In genomic region chr8:78748701-78749100, GRCm38 (mm10) we compare ENCODE assay signal across 22 mouse cellular contexts.
DNase-seq lines count a peak whose midpoint lies in the region; ATAC-seq lines count a peak whose summit lies in the region.
"Had no signal": no experiment of that assay in that cellular context is flagged by ENCODE, and none has a peak within 500 bp of the region (broad histone marks: within the 10 kb centered on the region; RNA-seq: fewer than 3 reads in every experiment).

No protein-coding gene starts in this region.

- H3K27ac ChIP-seq in intestine, embryonic 14.5 days (ENCODE audit: low read depth): no peak overlapping the region
- no peak overlapping the region for H3K27ac ChIP-seq in intestine, embryonic 15.5 days
- no peak overlapping the region for H3K27ac ChIP-seq in embryonic facial prominence, embryonic 10.5 days (replicated peaks)
- H3K27ac ChIP-seq in embryonic facial prominence, embryonic 12.5 days: 0 out of 2 replicates have a peak overlapping the region, but pooled peaks have one; percentile 5
- H3K27ac ChIP-seq: forebrain, embryonic 10.5 days; forebrain, embryonic 13.5 days; heart, embryonic 13.5 days; hindbrain, embryonic 12.5 days; hindbrain, embryonic 15.5 days had no signal

- H3K27me3 ChIP-seq in intestine, embryonic 14.5 days (replicated peaks; ENCODE audit: control insufficient read depth, insufficient read depth, low read length): no peaks in the 10 kb centered on the region
- no peaks in the 10 kb centered on the region for H3K27me3 ChIP-seq in intestine, embryonic 15.5 days (replicated peaks)
- H3K27me3 ChIP-seq in embryonic facial prominence, embryonic 10.5 days (replicated peaks; ENCODE audit: low read depth, poor library complexity, severe bottlenecking): no peaks in the 10 kb centered on the region
- H3K27me3 ChIP-seq in embryonic facial prominence, embryonic 12.5 days: no peaks in the 10 kb centered on the region
- H3K27me3 ChIP-seq: forebrain, embryonic 13.5 days; heart, embryonic 13.5 days; hindbrain, embryonic 12.5 days; hindbrain, embryonic 15.5 days had no signal

- no peak overlapping the region for H3K4me3 ChIP-seq in intestine, embryonic 14.5 days (ENCODE audit: low read depth, low read length)
- no peak overlapping the region for H3K4me3 ChIP-seq in intestine, embryonic 15.5 days (replicated peaks)
- no peak overlapping the region for H3K4me3 ChIP-seq in embryonic facial prominence, embryonic 10.5 days
- H3K4me3 ChIP-seq in embryonic facial prominence, embryonic 12.5 days: no peak overlapping the region
- H3K4me3 ChIP-seq: forebrain, embryonic 10.5 days; forebrain, embryonic 13.5 days; heart, embryonic 13.5 days; hindbrain, embryonic 12.5 days; hindbrain, embryonic 15.5 days had no signal

- peak; percentile 31 for DNase-seq in intestine, embryonic 14.5 days (ENCODE audit: low spot score)
- peak; percentile 2 for DNase-seq in embryonic facial prominence, embryonic 10.5 days (ENCODE audit: low spot score)
- no peak for DNase-seq in right cerebral cortex, postnatal 4 days
- DNase-seq in urinary bladder, postnatal 14 days (ENCODE audit: low spot score): no peak
- DNase-seq: adrenal gland, adult 2 months; adrenal gland, postnatal 14 days; cerebellum, adult 11 months; cerebellum, adult 2 months; cerebellum, adult 9-11 months; cerebellum, postnatal 25 days; gastrocnemius, postnatal 10 days; gastrocnemius, postnatal 36 days; heart, postnatal 14 days had no signal

- ATAC-seq in intestine, embryonic 14.5 days (replicated peaks; ENCODE audit: low FRiP score, low TSS enrichment, low read depth): no peak
- ATAC-seq in intestine, embryonic 15.5 days: no peak
- ATAC-seq in embryonic facial prominence, embryonic 12.5 days (ENCODE audit: insufficient number of reproducible peaks, insufficient read depth, low FRiP score, low TSS enrichment): no peak
- ATAC-seq: CD4-positive, CD25-positive, alpha-beta regulatory T cell, adult 4 months; forebrain, embryonic 13.5 days; forebrain, embryonic 16.5 days had no signal

- no peaks in the 10 kb centered on the region for H3K4me1 ChIP-seq in intestine, embryonic 14.5 days (replicated peaks; ENCODE audit: control insufficient read depth, insufficient read depth, low read length)
- H3K4me1 ChIP-seq in intestine, embryonic 15.5 days (replicated peaks): no peaks in the 10 kb centered on the region
- peaks cover 8% of the 10 kb centered on the region for H3K4me1 ChIP-seq in embryonic facial prominence, embryonic 10.5 days
- peaks cover 8% of the 10 kb centered on the region for H3K4me1 ChIP-seq in embryonic facial prominence, embryonic 12.5 days
- H3K4me1 ChIP-seq: forebrain, embryonic 13.5 days; hindbrain, embryonic 12.5 days; hindbrain, embryonic 15.5 days had no signal

- H3K9ac ChIP-seq in intestine, embryonic 14.5 days (ENCODE audit: low read length): no peak overlapping the region
- H3K9ac ChIP-seq in intestine, embryonic 15.5 days: no peak overlapping the region
- H3K9ac ChIP-seq in embryonic facial prominence, embryonic 12.5 days: no peak overlapping the region
- H3K9ac ChIP-seq: forebrain, embryonic 13.5 days; heart, embryonic 13.5 days; hindbrain, embryonic 12.5 days; hindbrain, embryonic 15.5 days had no signal

- H3K9me3 ChIP-seq in intestine, embryonic 14.5 days (ENCODE audit: control insufficient read depth, low read length): no peaks in the 10 kb centered on the region
- H3K9me3 ChIP-seq in intestine, embryonic 15.5 days: no peaks in the 10 kb centered on the region
- no peaks in the 10 kb centered on the region for H3K9me3 ChIP-seq in embryonic facial prominence, embryonic 10.5 days
- H3K9me3 ChIP-seq in embryonic facial prominence, embryonic 12.5 days: no peaks in the 10 kb centered on the region
- H3K9me3 ChIP-seq: forebrain, embryonic 10.5 days; forebrain, embryonic 13.5 days; heart, embryonic 13.5 days; hindbrain, embryonic 12.5 days; hindbrain, embryonic 15.5 days had no signal

- H3K36me3 ChIP-seq in intestine, embryonic 14.5 days (ENCODE audit: control insufficient read depth, insufficient read depth, low read length): no peaks in the 10 kb centered on the region
- no peaks in the 10 kb centered on the region for H3K36me3 ChIP-seq in intestine, embryonic 15.5 days
- H3K36me3 ChIP-seq in embryonic facial prominence, embryonic 10.5 days (replicated peaks): no peaks in the 10 kb centered on the region
- no peaks in the 10 kb centered on the region for H3K36me3 ChIP-seq in embryonic facial prominence, embryonic 12.5 days
- H3K36me3 ChIP-seq: forebrain, embryonic 10.5 days; heart, embryonic 13.5 days; hindbrain, embryonic 12.5 days; hindbrain, embryonic 15.5 days had no signal

- no peak overlapping the region for H3K4me2 ChIP-seq in intestine, embryonic 14.5 days (ENCODE audit: low read length)
- no peak overlapping the region for H3K4me2 ChIP-seq in intestine, embryonic 15.5 days (replicated peaks)
- H3K4me2 ChIP-seq in embryonic facial prominence, embryonic 12.5 days (replicated peaks): no peak overlapping the region
- H3K4me2 ChIP-seq: forebrain, embryonic 13.5 days; heart, embryonic 13.5 days; hindbrain, embryonic 12.5 days; hindbrain, embryonic 15.5 days had no signal

- 62% methylated on average over 4 of the region's 4 CpGs for WGBS in intestine, embryonic 14.5 days
- WGBS in intestine, embryonic 15.5 days: 67% methylated on average over 4 of the region's 4 CpGs
- WGBS in embryonic facial prominence, embryonic 10.5 days: 70% methylated on average over 4 of the region's 4 CpGs
- 64% methylated on average over 4 of the region's 4 CpGs for WGBS in embryonic facial prominence, embryonic 12.5 days

Comparison
In these comparisons a context has a peak if more than half of its experiments do, and no peak if none do; other contexts are left out.
1. DNase-seq: peak in intestine, embryonic 14.5 days (single experiment) and embryonic facial prominence, embryonic 10.5 days (single experiment); none in right cerebral cortex, postnatal 4 days (single experiment) and urinary bladder, postnatal 14 days (single experiment).